Mouse (Mus musculus): ENCODE data around the gene Synpo2. TPM values are rescaled to one million over a fixed set of nuclear protein-coding genes. Genes with fewer than 3 reads are reported as not detected.

Synpo2 gene
- polyA plus RNA-seq, 1 experiment from 2014 or later: 1.1 TPM

GRCm38 (mm10) chr3:123227276-123227675 lies 8.7 kb downstream of the Synpo2 start:
- Histone ChIP-seq H3K27ac (replicated peaks; ENCODE audit: low read depth, low read length) (no peak overlapping the region), H3K9ac (replicated peaks; ENCODE audit: low read length) (no peak overlapping the region), H3K4me1 (ENCODE audit: control insufficient read depth, insufficient read depth, low read length) (no peaks in the 10 kb centered on the region), H3K4me3 (replicated peaks; ENCODE audit: low read depth, low read length) (no peak overlapping the region), H3K4me2 (ENCODE audit: low read length) (no peak overlapping the region), H3K27me3 (ENCODE audit: control insufficient read depth, insufficient read depth, low read length) (no peaks in the 10 kb centered on the region), H3K9me3 (ENCODE audit: control insufficient read depth, low read length) (no peaks in the 10 kb centered on the region), H3K36me3 (ENCODE audit: control insufficient read depth, insufficient read depth, low read length) (no peaks in the 10 kb centered on the region)
- ATAC-seq (ENCODE audit: low FRiP score, low TSS enrichment): no peak
- no peak for DNase-seq
- WGBS: 96% methylated on average over 3 of the region's 3 CpGs

- no peaks in the 10 kb centered on the region for H3K27me3 ChIP-seq (ENCODE audit: control insufficient read depth, insufficient read depth, low read length)
- no peaks in the 10 kb centered on the region for H3K9me3 ChIP-seq (ENCODE audit: control insufficient read depth, low read length)
- H3K36me3 ChIP-seq (ENCODE audit: control insufficient read depth, insufficient read depth, low read length): no peaks in the 10 kb centered on the region
- DNase-seq: no peak
- H3K4me2 ChIP-seq (ENCODE audit: low read length): no peak overlapping the region
- H3K27ac ChIP-seq (replicated peaks; ENCODE audit: low read depth, low read length): no peak overlapping the region
- no peak overlapping the region for H3K4me3 ChIP-seq (replicated peaks; ENCODE audit: low read depth, low read length)
- H3K9ac ChIP-seq (replicated peaks; ENCODE audit: low read length): no peak overlapping the region
- 66% methylated on average over 6 of the region's 6 CpGs for WGBS
- ATAC-seq (ENCODE audit: low FRiP score, low TSS enrichment): no peak
- no peaks in the 10 kb centered on the region for H3K4me1 ChIP-seq (ENCODE audit: control insufficient read depth, insufficient read depth, low read length)
These were observed 17.3 kb downstream of the Synpo2 start for GRCm38 (mm10) chr3:123218646-123219045.

- Histone ChIP-seq H3K9me3 (ENCODE audit: control insufficient read depth, low read length) (no peaks in the 10 kb centered on the region), H3K27me3 (ENCODE audit: control insufficient read depth, insufficient read depth, low read length) (no peaks in the 10 kb centered on the region), H3K27ac (replicated peaks; ENCODE audit: low read depth, low read length) (no peak overlapping the region), H3K4me3 (replicated peaks; ENCODE audit: low read depth, low read length) (no peak overlapping the region), H3K4me1 (ENCODE audit: control insufficient read depth, insufficient read depth, low read length) (no peaks in the 10 kb centered on the region), H3K4me2 (ENCODE audit: low read length) (no peak overlapping the region), H3K36me3 (ENCODE audit: control insufficient read depth, insufficient read depth, low read length) (no peaks in the 10 kb centered on the region), H3K9ac (replicated peaks; ENCODE audit: low read length) (no peak overlapping the region)
- no peak for DNase-seq
- ATAC-seq (ENCODE audit: low FRiP score, low TSS enrichment): no peak
- 87% methylated on average over 4 of the region's 4 CpGs for WGBS
These were observed 27.1 kb downstream of the Synpo2 start for GRCm38 (mm10) chr3:123208891-123209290.

GRCm38 (mm10) chr3:123207386-123207785 lies 28.6 kb downstream of the Synpo2 start:
- WGBS: 85% methylated on average over 5 of the region's 5 CpGs
- Histone ChIP-seq H3K27me3 (ENCODE audit: control insufficient read depth, insufficient read depth, low read length) (no peaks in the 10 kb centered on the region), H3K4me1 (ENCODE audit: control insufficient read depth, insufficient read depth, low read length) (no peaks in the 10 kb centered on the region), H3K9me3 (ENCODE audit: control insufficient read depth, low read length) (no peaks in the 10 kb centered on the region), H3K36me3 (ENCODE audit: control insufficient read depth, insufficient read depth, low read length) (no peaks in the 10 kb centered on the region), H3K4me3 (replicated peaks; ENCODE audit: low read depth, low read length) (no peak overlapping the region), H3K9ac (replicated peaks; ENCODE audit: low read length) (no peak overlapping the region), H3K4me2 (ENCODE audit: low read length) (no peak overlapping the region), H3K27ac (replicated peaks; ENCODE audit: low read depth, low read length) (no peak overlapping the region)
- no peak for DNase-seq
- ATAC-seq (ENCODE audit: low FRiP score, low TSS enrichment): no peak

GRCm38 (mm10) chr3:123205485-123205884 lies 30.5 kb downstream of the Synpo2 start:
- H3K27ac ChIP-seq (replicated peaks; ENCODE audit: low read depth, low read length): no peak overlapping the region
- no peak overlapping the region for H3K4me3 ChIP-seq (replicated peaks; ENCODE audit: low read depth, low read length)
- H3K4me2 ChIP-seq (ENCODE audit: low read length): no peak overlapping the region
- no peaks in the 10 kb centered on the region for H3K36me3 ChIP-seq (ENCODE audit: control insufficient read depth, insufficient read depth, low read length)
- 89% methylated on average over 7 of the region's 7 CpGs for WGBS
- no peaks in the 10 kb centered on the region for H3K9me3 ChIP-seq (ENCODE audit: control insufficient read depth, low read length)
- no peak for DNase-seq
- ATAC-seq (ENCODE audit: low FRiP score, low TSS enrichment): no peak
- no peaks in the 10 kb centered on the region for H3K27me3 ChIP-seq (ENCODE audit: control insufficient read depth, insufficient read depth, low read length)
- no peak overlapping the region for H3K9ac ChIP-seq (replicated peaks; ENCODE audit: low read length)
- H3K4me1 ChIP-seq (ENCODE audit: control insufficient read depth, insufficient read depth, low read length): no peaks in the 10 kb centered on the region

GRCm38 (mm10) chr3:123205065-123205464 lies 30.9 kb downstream of the Synpo2 start:
- WGBS: 81% methylated on average over 6 of the region's 6 CpGs
- no peak for ATAC-seq (ENCODE audit: low FRiP score, low TSS enrichment)

GRCm38 (mm10) chr3:123204658-123205057 lies 31.3 kb downstream of the Synpo2 start:
- Histone ChIP-seq H3K9me3 (ENCODE audit: control insufficient read depth, low read length) (no peaks in the 10 kb centered on the region), H3K36me3 (ENCODE audit: control insufficient read depth, insufficient read depth, low read length) (no peaks in the 10 kb centered on the region), H3K4me3 (replicated peaks; ENCODE audit: low read depth, low read length) (no peak overlapping the region), H3K4me1 (ENCODE audit: control insufficient read depth, insufficient read depth, low read length) (no peaks in the 10 kb centered on the region), H3K27ac (replicated peaks; ENCODE audit: low read depth, low read length) (no peak overlapping the region), H3K9ac (replicated peaks; ENCODE audit: low read length) (no peak overlapping the region), H3K27me3 (ENCODE audit: control insufficient read depth, insufficient read depth, low read length) (no peaks in the 10 kb centered on the region), H3K4me2 (ENCODE audit: low read length) (no peak overlapping the region)
- ATAC-seq (ENCODE audit: low FRiP score, low TSS enrichment) (no peak), DNase-seq (no peak)
- WGBS: 75% methylated on average over 4 of the region's 4 CpGs

More at GRCm38 (mm10) chr3:123205065-123205464, 30.9 kb downstream of the Synpo2 start:
- Histone ChIP-seq H3K9me3 (ENCODE audit: control insufficient read depth, low read length) (no peaks in the 10 kb centered on the region), H3K36me3 (ENCODE audit: control insufficient read depth, insufficient read depth, low read length) (no peaks in the 10 kb centered on the region), H3K4me2 (ENCODE audit: low read length) (no peak overlapping the region), H3K9ac (replicated peaks; ENCODE audit: low read length) (no peak overlapping the region), H3K4me1 (ENCODE audit: control insufficient read depth, insufficient read depth, low read length) (no peaks in the 10 kb centered on the region), H3K27me3 (ENCODE audit: control insufficient read depth, insufficient read depth, low read length) (no peaks in the 10 kb centered on the region), H3K27ac (replicated peaks; ENCODE audit: low read depth, low read length) (no peak overlapping the region), H3K4me3 (replicated peaks; ENCODE audit: low read depth, low read length) (no peak overlapping the region)
- no peak for DNase-seq

- DNase-seq: no peak
- no peak for ATAC-seq (ENCODE audit: low FRiP score, low TSS enrichment)
- Histone ChIP-seq H3K9ac (replicated peaks; ENCODE audit: low read length) (no peak overlapping the region), H3K36me3 (ENCODE audit: control insufficient read depth, insufficient read depth, low read length) (no peaks in the 10 kb centered on the region), H3K4me3 (replicated peaks; ENCODE audit: low read depth, low read length) (no peak overlapping the region), H3K27ac (replicated peaks; ENCODE audit: low read depth, low read length) (no peak overlapping the region), H3K9me3 (ENCODE audit: control insufficient read depth, low read length) (no peaks in the 10 kb centered on the region), H3K4me1 (ENCODE audit: control insufficient read depth, insufficient read depth, low read length) (no peaks in the 10 kb centered on the region), H3K27me3 (ENCODE audit: control insufficient read depth, insufficient read depth, low read length) (no peaks in the 10 kb centered on the region), H3K4me2 (ENCODE audit: low read length) (no peak overlapping the region)
- WGBS: 89% methylated on average over 2 of the region's 2 CpGs
These were observed 34.2 kb downstream of the Synpo2 start for GRCm38 (mm10) chr3:123201798-123202197.

- Histone ChIP-seq H3K4me1 (ENCODE audit: control insufficient read depth, insufficient read depth, low read length) (no peaks in the 10 kb centered on the region), H3K4me3 (replicated peaks; ENCODE audit: low read depth, low read length) (no peak overlapping the region), H3K36me3 (ENCODE audit: control insufficient read depth, insufficient read depth, low read length) (no peaks in the 10 kb centered on the region), H3K9me3 (ENCODE audit: control insufficient read depth, low read length) (no peaks in the 10 kb centered on the region), H3K27ac (replicated peaks; ENCODE audit: low read depth, low read length) (no peak overlapping the region), H3K4me2 (ENCODE audit: low read length) (no peak overlapping the region), H3K9ac (replicated peaks; ENCODE audit: low read length) (no peak overlapping the region), H3K27me3 (ENCODE audit: control insufficient read depth, insufficient read depth, low read length) (no peaks in the 10 kb centered on the region)
- WGBS: 80% methylated on average over 4 of the region's 4 CpGs
- DNase-seq (no peak), ATAC-seq (ENCODE audit: low FRiP score, low TSS enrichment) (no peak)
These were observed 42.2 kb downstream of the Synpo2 start for GRCm38 (mm10) chr3:123193740-123194139.
